Mouse (Mus musculus) left cerebral cortex, adult 8-10 months (tissue): Measurements from ENCODE around the gene Pdlim1. TPM values are rescaled to one million over a fixed set of nuclear protein-coding genes. Genes with fewer than 3 reads are reported as not detected.

Experiments
- total RNA-seq, 4 experiments: library from RNA; stranded (reverse); gene quantifications; 2 replicates each; pipeline ENCODE4 v1.2.4; 2022

Pdlim1 gene
- total RNA-seq, 4 experiments from 2014 or later = 20.7 to 25.3 (median 21.6) TPM

Other genes starting within 250 kb of the Pdlim1 start
- not detected for gene Cyp2c54, start 198.0 kb downstream of the Pdlim1 start, total RNA-seq
- gene Cyp2c50, start 182.2 kb downstream of the Pdlim1 start, total RNA-seq = not detected
- gene Cyp2c70, start 84.5 kb downstream of the Pdlim1 start, total RNA-seq = 1 to 10 TPM; 1.3 to 2.4 (median 1.5) TPM
- gene Sorbs1, start 241.9 kb upstream of the Pdlim1 start, total RNA-seq = 100 to 1,000 TPM; 159 to 179 (median 160) TPM